Mouse (Mus musculus) liver, adult 2 months (tissue): ENCODE data around the gene Abcc9. TPM values are rescaled to one million over a fixed set of nuclear protein-coding genes. Genes with fewer than 3 reads are reported as not detected.

Source experiments
- DNase-seq: peaks from one replicate; pipeline ENCODE4 v3.0.0-alpha.2; 2011; ENCODE audit warnings: low read depth, low spot score; ENCODE audit errors: extremely low read depth
- H3K27ac ChIP-seq: fragments of 200-500 bp; replicated peaks from 2 replicates; pipeline ENCODE4 v1.5.1; 2012; ENCODE audit warnings: low read depth, mild to moderate bottlenecking, control low read depth, inconsistent platforms, low read length; ENCODE audit not compliant: insufficient read depth
- H3K27me3 ChIP-seq: fragments of 200-500 bp; 2 replicates; pipeline ENCODE4 v1.6.1; 2012; ENCODE audit warnings: mild to moderate bottlenecking, moderate library complexity, low read length, inconsistent platforms; ENCODE audit not compliant: control insufficient read depth, insufficient read depth
- H3K36me3 ChIP-seq: fragments of 200-500 bp; 2 replicates; pipeline ENCODE4 v1.6.1; 2012; ENCODE audit warnings: low read length, inconsistent platforms; ENCODE audit not compliant: control insufficient read depth, insufficient read depth
- H3K4me1 ChIP-seq: fragments of 200-500 bp; 2 replicates; pipeline ENCODE4 v1.6.1; 2011; ENCODE audit warnings: low read length; ENCODE audit not compliant: control insufficient read depth, insufficient read depth
- H3K4me3 ChIP-seq: fragments of 200-500 bp; 2 replicates; pipeline ENCODE4 v1.5.1; 2011; ENCODE audit warnings: low read depth, mild to moderate bottlenecking, control low read depth, low read length, moderate library complexity; ENCODE audit not compliant: insufficient read depth
- H3K79me2 ChIP-seq: fragments of 200-500 bp; 2 replicates; pipeline ENCODE4 v1.6.1; 2012; ENCODE audit warnings: inconsistent platforms, mild to moderate bottlenecking, low read length, moderate library complexity; ENCODE audit not compliant: control insufficient read depth, insufficient read depth
- H3K9ac ChIP-seq: fragments of 200-500 bp; 2 replicates; pipeline ENCODE4 v1.6.1; 2012; ENCODE audit warnings: low read depth, mild to moderate bottlenecking, control low read depth, inconsistent platforms, low read length
- CTCF ChIP-seq: fragments of 200-500 bp; IDR thresholded peaks from 2 replicates; pipeline ENCODE4 v1.5.1; 2011; ENCODE audit warnings: low read depth, low read length, control low read depth
- POLR2A ChIP-seq: fragments of 200-500 bp; IDR thresholded peaks from 2 replicates; pipeline ENCODE4 v1.6.1; 2011; ENCODE audit warnings: low read length, control low read depth; ENCODE audit not compliant: insufficient read depth; ENCODE audit errors: extremely low read depth
- WGBS: fragments of 180-500 bp; shearing (Covaris S2); methylation state at CpG from one replicate; pipeline ENCODE4 v1.1.7; 2018; 5-methylcytosine and 5-hydroxymethylcytosine counted together
- polyA plus RNA-seq: library from polyadenylated mRNA; depleted of rRNA; stranded (reverse); fragments of >200 nt; gene quantifications from 2 replicates; pipeline ENCODE4 v1.2.3, GENCODE M21; 2012
- total RNA-seq: library from RNA; depleted of rRNA; stranded (reverse); fragments of >200 nt; gene quantifications from 2 replicates; pipeline ENCODE4 v1.2.3, GENCODE M21; 2014

Abcc9 gene
- total and polyA plus RNA-seq, 2 experiments, result 3.3 to 12.3 TPM

DNA sequence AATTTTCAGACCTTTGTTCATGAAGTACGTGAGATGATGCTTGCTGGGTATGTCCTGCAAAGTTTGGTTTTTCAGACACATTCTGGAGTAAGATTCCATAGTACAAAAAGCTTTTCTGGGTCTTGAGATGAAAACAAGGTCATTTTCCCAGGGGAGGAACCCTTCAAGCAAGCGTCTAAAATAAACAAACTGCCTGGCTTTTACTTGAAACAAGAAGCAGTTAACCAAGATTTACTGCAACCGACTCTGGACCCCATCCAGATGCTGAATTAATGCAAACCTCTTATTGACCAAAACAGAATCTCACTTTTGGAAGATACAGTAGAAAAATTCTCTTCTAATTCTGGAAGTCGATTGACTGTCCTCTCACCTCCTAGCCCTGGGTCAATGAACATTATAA lies 151.2 kb downstream of the Abcc9 start:
- DNase-seq, result no peak
- no peaks in the 10 kb centered on the region for H3K27me3 ChIP-seq
- no peaks in the 10 kb centered on the region for H3K4me1 ChIP-seq
- H3K27ac ChIP-seq, result no peak overlapping the region
- no peaks in the 10 kb centered on the region for H3K36me3 ChIP-seq
- H3K4me3 ChIP-seq, result no peak overlapping the region
- WGBS, result 76% methylated on average over 4 of the region's 4 CpGs
- H3K79me2 ChIP-seq, result no peaks in the 10 kb centered on the region
- no peak overlapping the region for H3K9ac ChIP-seq
- TF ChIP-seq CTCF (no peak), POLR2A (no peak)

DNA sequence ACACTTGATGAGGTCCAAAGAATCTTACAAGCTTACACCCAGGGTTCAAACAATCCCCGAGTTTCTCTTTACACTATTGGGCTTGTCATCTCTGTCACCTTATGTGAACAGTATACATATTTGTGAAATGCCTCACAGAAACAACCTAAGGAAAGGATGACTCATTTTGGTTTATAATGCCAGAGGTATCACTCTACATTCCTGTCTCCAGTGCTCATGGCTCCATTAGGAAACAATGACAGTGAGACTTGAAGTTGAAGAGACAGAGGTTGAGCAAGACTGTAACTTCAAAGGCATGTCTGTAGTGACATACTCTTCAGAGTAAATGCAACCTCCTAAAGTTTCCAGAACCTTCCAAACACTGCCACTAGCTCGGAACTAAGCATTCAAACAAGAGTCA lies 153.7 kb downstream of the Abcc9 start:
- H3K79me2 ChIP-seq, result no peaks in the 10 kb centered on the region
- H3K27me3 ChIP-seq, result no peaks in the 10 kb centered on the region
- no peak overlapping the region for H3K4me3 ChIP-seq
- TF ChIP-seq CTCF (no peak), POLR2A (no peak)
- no peak for DNase-seq
- no peak overlapping the region for H3K9ac ChIP-seq
- no peaks in the 10 kb centered on the region for H3K4me1 ChIP-seq
- no peaks in the 10 kb centered on the region for H3K36me3 ChIP-seq
- WGBS, result 92% methylated on average over 2 of the region's 2 CpGs
- H3K27ac ChIP-seq, result no peak overlapping the region

DNA sequence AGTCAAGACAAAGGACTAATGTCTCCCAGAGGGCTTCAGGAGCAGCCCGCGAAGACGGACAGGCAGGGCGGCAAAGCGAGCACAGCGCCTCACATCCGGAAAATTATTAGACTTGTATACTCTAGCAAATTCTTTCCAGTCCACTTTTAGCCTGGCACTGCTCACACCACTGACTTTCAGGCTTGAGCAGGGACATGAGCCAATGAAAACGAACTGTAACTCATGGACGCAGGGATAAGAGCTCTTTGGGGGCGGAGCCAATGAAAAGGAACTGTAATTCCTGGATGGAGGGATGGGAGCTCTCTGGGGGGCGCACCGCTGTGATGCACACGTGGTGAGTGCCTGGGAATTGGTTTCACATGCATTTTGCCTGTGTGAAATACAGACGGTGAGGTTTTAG lies 157.0 kb downstream of the Abcc9 start:
- H3K9ac ChIP-seq, result no peak overlapping the region
- DNase-seq, result no peak
- 52% methylated on average over 14 of the region's 14 CpGs for WGBS

DNA sequence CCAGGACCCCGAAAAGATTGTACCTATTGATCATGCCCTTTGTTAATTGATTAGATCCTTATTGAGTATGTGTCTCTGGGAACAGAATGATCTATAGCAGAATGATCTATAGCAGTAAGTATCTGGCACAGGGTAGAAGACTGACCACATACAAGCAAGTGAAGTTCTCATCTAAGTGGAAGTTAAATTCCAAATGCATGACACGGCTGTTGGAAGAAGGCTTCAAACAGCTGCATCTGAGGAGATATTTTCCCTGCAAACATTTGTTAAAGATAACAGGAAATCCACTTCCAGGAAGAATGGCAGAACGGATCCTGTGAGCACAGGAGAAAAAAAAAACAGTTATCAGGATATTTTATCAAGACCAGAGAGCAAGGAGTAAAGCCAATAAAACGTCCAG lies 158.5 kb downstream of the Abcc9 start:
- DNase-seq, result no peak
- Histone ChIP-seq H3K79me2 (no peaks in the 10 kb centered on the region), H3K36me3 (no peaks in the 10 kb centered on the region), H3K27me3 (no peaks in the 10 kb centered on the region), H3K27ac (no peak overlapping the region), H3K4me1 (peaks cover 6% of the 10 kb centered on the region; the same call in 1 of the 2 replicates), H3K4me3 (no peak overlapping the region), H3K9ac (no peak overlapping the region)
- TF ChIP-seq CTCF (no peak), POLR2A (no peak)
- WGBS, result 39% methylated on average over 4 of the region's 4 CpGs

More for the DNA sequence above, 157.0 kb downstream of the Abcc9 start:
- Histone ChIP-seq H3K27me3 (no peaks in the 10 kb centered on the region), H3K27ac (no peak overlapping the region), H3K4me1 (peaks cover 5% of the 10 kb centered on the region; the same call in 1 of the 2 replicates), H3K79me2 (no peaks in the 10 kb centered on the region), H3K36me3 (no peaks in the 10 kb centered on the region), H3K4me3 (no peak overlapping the region)
- TF ChIP-seq POLR2A, result no peak
- TF ChIP-seq CTCF, result no peak

DNA sequence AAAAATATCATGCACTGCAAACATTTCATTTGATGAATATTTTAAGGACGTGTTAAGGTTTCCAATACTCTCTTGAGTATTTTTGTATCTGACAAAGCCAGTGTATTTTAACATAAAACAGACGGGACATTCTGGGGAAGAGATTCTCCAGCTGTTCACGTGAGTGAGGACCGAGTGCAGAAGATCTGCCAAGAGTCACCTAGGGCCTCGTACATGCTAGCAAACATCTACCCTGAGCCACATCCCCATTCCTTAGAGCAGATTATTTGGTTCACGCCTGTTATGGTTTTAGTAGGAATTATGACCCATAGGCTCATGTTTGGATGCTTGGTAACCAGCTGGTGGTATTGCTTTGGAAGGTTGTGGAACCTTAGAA lies 159.3 kb downstream of the Abcc9 start:
- TF ChIP-seq CTCF (no peak), POLR2A (no peak)
- H3K9ac ChIP-seq, result no peak overlapping the region
- no peak overlapping the region for H3K4me3 ChIP-seq
- 92% methylated on average over 6 of the region's 6 CpGs for WGBS
- no peaks in the 10 kb centered on the region for H3K36me3 ChIP-seq
- peaks cover 6% of the 10 kb centered on the region; the same call in 1 of the 2 replicates for H3K4me1 ChIP-seq
- DNase-seq, result no peak
- no peak overlapping the region for H3K27ac ChIP-seq
- H3K27me3 ChIP-seq, result no peaks in the 10 kb centered on the region
- H3K79me2 ChIP-seq, result no peaks in the 10 kb centered on the region

DNA sequence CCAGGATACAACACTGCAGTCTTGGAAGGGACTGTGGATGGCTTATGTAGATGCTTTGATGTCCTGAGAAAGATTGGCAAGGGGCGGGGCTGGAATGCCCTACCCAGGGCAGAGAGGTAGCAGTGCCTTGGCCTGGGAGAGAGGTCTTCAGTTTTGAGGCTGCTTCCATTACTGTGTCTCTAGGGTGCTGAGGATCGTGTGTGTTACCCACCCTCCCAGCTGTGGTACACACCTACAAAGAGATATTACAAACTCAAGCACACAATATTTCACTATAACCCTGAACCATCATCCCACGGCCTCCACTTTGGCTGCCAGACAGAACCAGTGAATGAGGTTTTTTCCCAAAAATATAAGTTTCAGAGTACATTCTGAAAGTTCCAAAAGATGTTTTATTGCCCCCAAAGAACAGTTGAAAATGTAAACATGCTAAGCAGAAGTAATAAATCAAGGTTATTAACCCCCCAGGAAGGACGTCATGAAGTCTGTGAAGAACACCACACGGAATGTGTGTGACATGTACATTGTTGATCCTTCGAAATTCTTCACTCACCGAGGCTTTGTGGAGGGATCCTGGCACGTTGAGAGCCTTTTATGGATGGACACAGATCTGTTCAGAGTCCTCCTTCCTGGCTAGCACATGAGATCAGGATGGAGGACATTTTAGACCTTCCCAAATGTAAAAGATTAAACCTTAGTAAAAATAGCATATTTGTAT lies 159.9 kb downstream of the Abcc9 start:
- DNase-seq, result no peak
- Histone ChIP-seq H3K79me2 (no peaks in the 10 kb centered on the region), H3K36me3 (no peaks in the 10 kb centered on the region), H3K27me3 (no peaks in the 10 kb centered on the region), H3K9ac (no peak overlapping the region), H3K27ac (no peak overlapping the region), H3K4me3 (no peak overlapping the region), H3K4me1 (peaks cover 6% of the 10 kb centered on the region; the same call in 1 of the 2 replicates)
- TF ChIP-seq CTCF, result no peak
- TF ChIP-seq POLR2A, result no peak
- 89% methylated on average over 8 of the region's 8 CpGs for WGBS
